Mouse (Mus musculus) embryonic fibroblast, embryonic 13.5 days (primary cell): ENCODE data around the gene Olfr474.

Source experiments
- CTCF ChIP-seq: IDR thresholded peaks from 2 replicates; pipeline ENCODE4 v1.5.1; 2011; ENCODE audit warnings: mild to moderate bottlenecking, control low read depth, low read length, moderate library complexity, borderline replicate concordance; ENCODE audit not compliant: insufficient read depth
- POLR2A ChIP-seq: IDR thresholded peaks from 2 replicates; pipeline ENCODE4 v1.6.1; 2011; ENCODE audit warnings: low read depth, mild to moderate bottlenecking, control low read depth, low read length, moderate library complexity

DNA sequence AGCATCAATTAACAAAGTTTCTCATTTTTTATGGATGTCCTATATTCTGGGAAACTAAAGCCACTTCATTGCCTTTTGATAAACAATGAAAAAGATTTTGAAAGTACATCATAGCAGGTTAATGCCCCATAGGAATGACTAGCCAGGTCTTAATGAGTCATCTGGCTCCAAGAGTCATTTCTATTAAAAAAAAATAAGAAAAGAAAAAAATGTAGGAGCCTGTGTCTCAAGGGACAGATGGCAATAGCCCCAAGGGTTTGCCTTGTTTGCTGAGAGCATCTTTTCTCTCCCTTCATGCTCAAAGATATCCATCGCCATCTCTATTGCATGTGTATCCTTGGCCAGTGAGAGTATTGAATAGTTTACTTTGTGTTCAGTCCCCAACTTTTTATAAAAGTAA lies 24.3 kb upstream of the Olfr474 start, which contains the start of gene Olfr473:
- TF ChIP-seq CTCF (no peak), POLR2A (no peak)
